Mouse (Mus musculus): ENCODE measurements around the gene Gm20388. TPM values are rescaled to one million over a fixed set of nuclear protein-coding genes. Genes with fewer than 3 reads are reported as not detected.

The Gm20388 gene
- polyA plus RNA-seq, 1 experiment from 2014 or later, result not detected

DNA sequence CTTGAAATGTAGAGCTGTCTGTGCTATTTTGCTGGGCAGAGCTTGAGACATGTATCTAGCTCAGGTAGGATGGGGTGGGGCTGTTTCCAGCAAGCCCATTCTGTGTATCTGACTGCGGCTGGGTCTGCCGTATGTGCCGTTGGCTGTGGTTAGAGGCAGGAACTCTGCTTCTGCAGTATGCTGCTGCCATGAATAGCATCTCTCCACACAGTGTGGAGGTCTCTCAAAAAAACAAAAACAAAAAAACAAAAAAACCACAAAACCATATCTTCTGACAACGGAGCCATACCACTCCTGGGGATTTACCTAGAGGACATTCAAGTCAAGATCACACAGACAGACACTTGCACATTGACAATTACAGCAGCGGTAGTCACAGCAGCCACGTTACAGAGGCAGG lies 4407.2 kb downstream of the Gm20388 start:
- Histone ChIP-seq H3K4me3 (no peak overlapping the region), H3K27ac (peak overlapping the region; percentile 92), H3K9me3 (replicated peaks) (no peaks in the 10 kb centered on the region), H3K4me1 (replicated peaks) (peaks cover 59% of the 10 kb centered on the region), H3K9ac (no peak overlapping the region), H3K27me3 (no peaks in the 10 kb centered on the region), H3K4me2 (no peak overlapping the region), H3K36me3 (no peaks in the 10 kb centered on the region)
- ATAC-seq (replicated peaks; ENCODE audit: insufficient number of reproducible peaks, insufficient read depth, low FRiP score, low read depth), result no peak
- 66% methylated on average over 6 of the region's 6 CpGs for WGBS

DNA sequence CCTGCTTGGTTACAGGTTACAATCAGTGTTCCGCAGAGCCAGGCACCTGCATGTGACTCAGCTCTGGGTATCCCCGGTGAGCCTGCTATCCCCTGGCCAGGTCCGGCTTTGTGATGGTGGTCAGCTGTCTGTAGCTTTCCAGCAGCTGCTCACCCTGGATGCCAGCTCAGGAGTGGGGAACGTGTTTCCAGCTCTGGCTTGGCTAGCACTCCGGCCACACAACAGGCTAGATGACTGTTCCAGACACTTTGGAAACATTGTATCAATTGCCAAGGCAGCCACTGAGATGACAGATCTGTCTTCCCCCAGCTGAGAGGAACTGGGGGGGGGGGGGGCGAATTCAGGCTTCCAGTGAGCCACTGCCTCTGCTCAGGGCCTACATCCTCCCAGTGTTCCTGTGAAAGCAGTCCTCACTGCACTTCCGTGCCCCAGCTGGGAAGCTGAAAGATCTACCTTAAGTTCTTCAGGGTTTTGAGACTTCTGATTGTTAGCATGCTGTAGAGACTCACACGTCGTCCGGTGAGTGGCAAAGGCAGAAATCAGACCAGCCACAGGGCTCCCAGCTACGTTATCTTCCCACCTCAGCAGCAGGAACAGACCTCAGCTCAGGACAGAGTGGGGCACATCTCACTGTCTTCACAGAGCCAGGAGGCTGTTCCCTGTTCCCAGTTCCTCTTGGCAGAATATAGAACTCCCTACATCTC lies 4408.1 kb downstream of the Gm20388 start:
- H3K27ac ChIP-seq, result peak overlapping the region; percentile 11; the same call in 1 of the 2 replicates
- H3K36me3 ChIP-seq, result no peaks in the 10 kb centered on the region; the same call in 1 of the 2 replicates
- H3K4me2 ChIP-seq, result no peak overlapping the region
- H3K9ac ChIP-seq, result no peak overlapping the region
- ATAC-seq (replicated peaks; ENCODE audit: insufficient number of reproducible peaks, insufficient read depth, low FRiP score, low read depth), result 0 out of 2 replicates have a peak, but pooled peaks have one; percentile 9
- WGBS, result 41% methylated on average over 11 of the region's 11 CpGs
- peaks cover 54% of the 10 kb centered on the region for H3K4me1 ChIP-seq (replicated peaks)
- no peak overlapping the region for H3K4me3 ChIP-seq
- H3K9me3 ChIP-seq (replicated peaks), result no peaks in the 10 kb centered on the region
- H3K27me3 ChIP-seq, result no peaks in the 10 kb centered on the region

DNA sequence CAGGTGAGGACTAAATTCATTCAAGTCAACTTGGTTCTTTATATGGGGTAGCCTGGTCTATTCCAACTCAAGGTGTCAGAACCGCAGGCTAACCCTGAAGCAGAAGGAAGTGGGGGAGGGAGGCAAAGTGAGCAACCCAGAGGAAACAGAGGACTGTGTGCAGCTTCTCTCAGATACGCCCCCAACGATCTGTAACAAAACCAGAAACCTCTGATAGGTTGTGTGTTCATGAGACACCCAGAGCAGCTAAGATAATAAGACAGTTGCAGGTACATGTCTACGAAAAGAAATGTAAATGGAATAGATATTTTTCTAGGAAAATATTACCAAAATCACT lies 4408.6 kb downstream of the Gm20388 start:
- 78% methylated on average over 4 of the region's 4 CpGs for WGBS
- H3K27me3 ChIP-seq, result no peaks in the 10 kb centered on the region
- H3K9ac ChIP-seq, result no peak overlapping the region
- H3K4me1 ChIP-seq (replicated peaks), result peaks cover 50% of the 10 kb centered on the region
- no peaks in the 10 kb centered on the region for H3K9me3 ChIP-seq (replicated peaks)
- H3K4me3 ChIP-seq, result no peak overlapping the region
- H3K4me2 ChIP-seq, result no peak overlapping the region
- no peak for ATAC-seq (replicated peaks; ENCODE audit: insufficient number of reproducible peaks, insufficient read depth, low FRiP score, low read depth)
- no peaks in the 10 kb centered on the region; the same call in 1 of the 2 replicates for H3K36me3 ChIP-seq
- H3K27ac ChIP-seq, result no peak overlapping the region; the same call in 1 of the 2 replicates

DNA sequence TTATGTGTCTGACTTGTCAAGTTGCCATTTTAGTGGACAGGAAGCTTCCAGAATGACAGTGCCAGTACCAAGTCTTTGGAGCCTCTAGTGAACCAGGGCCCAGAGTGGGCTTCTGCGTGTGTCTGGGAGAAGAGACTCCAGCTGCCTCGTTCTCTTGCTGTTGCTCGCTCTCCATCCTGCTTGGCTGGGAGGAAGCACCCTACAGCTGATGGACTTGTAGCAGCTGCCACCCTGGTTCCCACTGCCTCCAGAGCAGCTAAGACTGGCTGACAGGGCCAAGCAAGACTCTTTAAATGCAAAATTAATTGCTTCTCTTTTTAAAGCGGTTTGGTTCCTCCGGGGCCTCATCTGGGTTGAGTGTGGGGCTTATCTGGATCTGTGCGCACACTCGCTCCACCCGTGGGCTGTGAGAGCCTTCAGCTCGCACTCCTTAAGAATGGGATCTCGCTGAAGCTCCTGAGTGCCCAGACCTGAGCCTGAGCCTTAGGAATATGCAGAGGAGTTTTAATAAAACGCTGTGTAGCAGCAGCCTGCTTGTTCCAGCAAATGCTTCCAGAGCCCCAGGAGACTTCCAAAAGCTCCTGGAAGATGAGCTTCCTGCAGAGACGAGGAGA lies 4410.7 kb downstream of the Gm20388 start:
- peaks cover 30% of the 10 kb centered on the region for H3K4me1 ChIP-seq (replicated peaks)
- ATAC-seq (replicated peaks; ENCODE audit: insufficient number of reproducible peaks, insufficient read depth, low FRiP score, low read depth), result no peak
- H3K27ac ChIP-seq, result no peak overlapping the region

DNA sequence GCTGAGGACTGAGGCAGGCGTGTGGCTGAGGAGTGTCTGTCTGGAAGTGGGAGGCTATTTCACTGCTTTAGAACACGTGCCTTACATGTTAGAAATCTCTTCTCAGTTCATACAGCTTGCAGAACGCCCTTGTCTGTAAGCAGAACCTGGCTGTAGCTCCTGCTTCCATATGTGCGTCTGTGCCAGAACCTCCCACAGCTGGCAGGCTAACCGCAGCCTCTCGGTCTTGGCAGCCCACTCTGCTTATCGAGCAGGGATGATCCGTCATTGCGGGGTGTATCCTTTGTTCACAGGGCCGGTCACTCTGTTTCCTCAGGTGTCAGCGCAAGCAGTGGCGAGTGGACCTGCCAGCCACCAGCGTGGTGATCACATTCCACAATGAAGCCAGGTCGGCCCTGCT lies 4412.7 kb downstream of the Gm20388 start:
- H3K4me1 ChIP-seq (replicated peaks), result peaks cover 10% of the 10 kb centered on the region
- H3K9ac ChIP-seq, result no peak overlapping the region
- WGBS, result 82% methylated on average over 14 of the region's 14 CpGs
- no peak overlapping the region for H3K4me3 ChIP-seq
- H3K27ac ChIP-seq, result no peak overlapping the region
- no peaks in the 10 kb centered on the region for H3K27me3 ChIP-seq
- no peak overlapping the region for H3K4me2 ChIP-seq
- H3K9me3 ChIP-seq (replicated peaks), result no peaks in the 10 kb centered on the region
- H3K36me3 ChIP-seq, result peaks cover 14% of the 10 kb centered on the region; the same call in 1 of the 2 replicates
- ATAC-seq (replicated peaks; ENCODE audit: insufficient number of reproducible peaks, insufficient read depth, low FRiP score, low read depth), result no peak

More for the DNA sequence above, 4410.7 kb downstream of the Gm20388 start:
- no peak overlapping the region for H3K4me2 ChIP-seq
- H3K27me3 ChIP-seq, result no peaks in the 10 kb centered on the region
- H3K4me3 ChIP-seq, result no peak overlapping the region
- H3K36me3 ChIP-seq, result peaks cover 8% of the 10 kb centered on the region; the same call in 1 of the 2 replicates
- 57% methylated on average over 12 of the region's 12 CpGs for WGBS
- H3K9ac ChIP-seq, result no peak overlapping the region
- H3K9me3 ChIP-seq (replicated peaks), result no peaks in the 10 kb centered on the region

DNA sequence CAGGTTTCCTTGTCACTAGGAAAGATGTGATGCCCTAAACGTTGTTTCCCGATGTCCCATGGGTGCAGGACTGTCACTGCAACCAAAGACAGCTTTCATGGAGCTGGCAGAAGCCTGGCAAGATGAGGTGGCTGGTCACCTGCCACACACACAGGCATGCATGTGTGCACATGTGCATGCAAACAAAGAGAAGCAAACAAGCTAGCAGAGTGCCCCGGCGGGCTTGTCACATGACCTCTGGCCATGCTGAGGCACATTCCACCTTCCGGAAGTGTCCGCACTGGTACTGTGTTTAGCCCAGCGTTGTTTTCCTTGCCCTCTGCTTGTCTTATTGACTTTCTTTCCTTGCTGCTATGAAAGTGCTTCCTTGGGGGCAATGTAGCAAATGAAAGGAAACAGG lies 4417.6 kb downstream of the Gm20388 start:
- no peak for ATAC-seq (replicated peaks; ENCODE audit: insufficient number of reproducible peaks, insufficient read depth, low FRiP score, low read depth)
- Histone ChIP-seq H3K27me3 (no peaks in the 10 kb centered on the region), H3K9me3 (replicated peaks) (no peaks in the 10 kb centered on the region), H3K4me2 (no peak overlapping the region), H3K36me3 (peaks cover 30% of the 10 kb centered on the region; the same call in 1 of the 2 replicates), H3K27ac (no peak overlapping the region), H3K4me3 (no peak overlapping the region), H3K9ac (no peak overlapping the region), H3K4me1 (replicated peaks) (0 out of 2 replicates have a peak, but pooled peaks cover 5% of the 10 kb centered on the region)
- 77% methylated on average over 7 of the region's 7 CpGs for WGBS

DNA sequence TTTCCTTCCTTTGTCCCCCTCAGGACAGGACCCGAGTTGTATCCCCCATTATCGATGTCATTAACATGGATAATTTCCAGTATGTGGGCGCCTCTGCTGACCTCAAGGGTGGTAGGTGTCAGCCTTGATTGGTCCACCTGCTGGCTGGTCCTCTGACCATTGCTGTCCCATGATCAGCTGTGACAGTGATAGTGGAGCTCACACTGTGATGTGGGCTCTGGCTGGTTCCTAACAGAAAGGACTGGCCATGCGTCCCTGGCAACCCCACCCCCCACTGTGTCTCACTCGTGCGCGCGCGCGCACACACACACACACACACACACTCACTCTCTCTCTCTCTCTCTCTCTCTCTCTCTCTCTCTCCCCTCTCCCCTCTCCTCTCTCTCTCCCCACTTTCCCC lies 4419.0 kb downstream of the Gm20388 start:
- Histone ChIP-seq H3K27ac (no peak overlapping the region), H3K4me2 (no peak overlapping the region), H3K4me1 (replicated peaks) (0 out of 2 replicates have a peak, but pooled peaks cover 5% of the 10 kb centered on the region), H3K27me3 (no peaks in the 10 kb centered on the region), H3K36me3 (peaks cover 40% of the 10 kb centered on the region; the same call in 1 of the 2 replicates), H3K9ac (no peak overlapping the region), H3K4me3 (no peak overlapping the region), H3K9me3 (replicated peaks) (no peaks in the 10 kb centered on the region)
- WGBS, result 86% methylated on average over 10 of the region's 10 CpGs
- ATAC-seq (replicated peaks; ENCODE audit: insufficient number of reproducible peaks, insufficient read depth, low FRiP score, low read depth), result no peak

DNA sequence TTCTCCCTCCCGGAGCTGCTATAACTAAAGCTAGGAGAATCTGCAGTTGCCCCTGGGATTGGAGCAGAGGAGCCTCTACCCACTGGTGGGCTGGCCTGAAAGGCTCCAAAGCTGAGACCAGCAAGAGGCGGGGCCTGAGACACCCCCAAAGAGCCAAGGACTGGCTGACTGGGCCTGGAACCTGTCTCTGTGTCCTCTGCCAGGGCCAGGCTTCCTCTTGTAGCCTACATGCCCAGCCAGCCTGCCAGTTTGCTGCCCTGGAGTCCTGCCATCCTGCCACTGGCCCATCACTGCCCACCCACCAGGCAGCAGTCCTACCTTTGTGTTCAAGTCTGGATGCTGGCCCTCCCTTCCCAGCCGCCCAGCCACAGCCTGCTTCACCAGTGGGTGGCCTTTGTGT lies 4419.8 kb downstream of the Gm20388 start:
- no peak overlapping the region for H3K4me2 ChIP-seq
- no peak overlapping the region for H3K9ac ChIP-seq
- no peak overlapping the region for H3K4me3 ChIP-seq
- 92% methylated on average over 2 of the region's 3 CpGs for WGBS
- 0 out of 2 replicates have a peak, but pooled peaks cover 5% of the 10 kb centered on the region for H3K4me1 ChIP-seq (replicated peaks)
- no peak for ATAC-seq (replicated peaks; ENCODE audit: insufficient number of reproducible peaks, insufficient read depth, low FRiP score, low read depth)
- no peaks in the 10 kb centered on the region for H3K27me3 ChIP-seq
- H3K9me3 ChIP-seq (replicated peaks), result no peaks in the 10 kb centered on the region
- no peak overlapping the region for H3K27ac ChIP-seq
- peaks cover 47% of the 10 kb centered on the region; the same call in 1 of the 2 replicates for H3K36me3 ChIP-seq

DNA sequence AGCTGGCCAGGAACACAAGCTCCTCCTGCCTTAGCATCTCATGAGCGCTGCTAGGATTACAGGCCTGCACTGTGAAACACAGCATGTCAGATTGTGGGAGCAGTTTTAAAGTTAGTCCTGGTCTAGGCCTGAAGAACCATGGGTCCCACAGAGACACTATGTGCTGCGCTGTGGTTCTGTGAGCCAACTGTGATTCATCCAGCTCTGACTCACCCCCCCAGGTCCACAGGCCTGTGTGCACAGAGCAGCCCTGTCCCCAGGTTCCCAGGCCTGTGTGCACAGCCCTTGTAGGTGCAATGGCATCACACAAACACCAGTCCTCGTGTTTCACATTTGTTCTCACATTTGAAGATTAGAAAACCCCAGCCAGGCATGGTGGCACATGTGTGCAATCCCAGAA lies 4420.5 kb downstream of the Gm20388 start:
- Histone ChIP-seq H3K4me3 (no peak overlapping the region), H3K9ac (no peak overlapping the region), H3K4me1 (replicated peaks) (0 out of 2 replicates have a peak, but pooled peaks cover 5% of the 10 kb centered on the region), H3K4me2 (no peak overlapping the region), H3K27me3 (no peaks in the 10 kb centered on the region), H3K27ac (no peak overlapping the region), H3K36me3 (peaks cover 47% of the 10 kb centered on the region), H3K9me3 (replicated peaks) (no peaks in the 10 kb centered on the region)
- no peak for ATAC-seq (replicated peaks; ENCODE audit: insufficient number of reproducible peaks, insufficient read depth, low FRiP score, low read depth)
- 92% methylated on average over 3 of the region's 3 CpGs for WGBS

DNA sequence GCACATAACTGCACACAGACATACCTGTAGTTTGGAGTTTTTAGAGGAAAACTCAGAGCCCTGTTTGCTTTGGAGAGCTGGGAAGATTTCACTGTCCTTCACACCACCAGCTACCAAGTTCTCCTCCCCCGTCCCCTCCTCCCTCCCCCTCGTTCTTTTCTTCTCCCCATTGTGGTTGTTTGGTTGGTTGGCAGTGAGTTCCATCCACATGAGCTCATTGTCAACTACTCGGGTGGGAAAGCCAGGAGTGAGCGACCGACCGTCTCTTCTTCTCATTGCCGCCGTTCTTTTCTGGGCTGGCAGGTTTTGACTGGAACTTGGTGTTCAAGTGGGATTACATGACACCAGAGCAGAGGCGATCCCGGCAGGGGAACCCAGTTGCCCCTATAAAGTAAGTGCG lies 4421.1 kb downstream of the Gm20388 start:
- no peaks in the 10 kb centered on the region for H3K9me3 ChIP-seq (replicated peaks)
- H3K27ac ChIP-seq, result no peak overlapping the region
- H3K4me2 ChIP-seq, result no peak overlapping the region
- WGBS, result 61% methylated on average over 11 of the region's 11 CpGs
- ATAC-seq (replicated peaks; ENCODE audit: insufficient number of reproducible peaks, insufficient read depth, low FRiP score, low read depth), result no peak
- peaks cover 53% of the 10 kb centered on the region for H3K36me3 ChIP-seq
- H3K4me3 ChIP-seq, result no peak overlapping the region
- H3K27me3 ChIP-seq, result no peaks in the 10 kb centered on the region
- no peak overlapping the region for H3K9ac ChIP-seq
- 0 out of 2 replicates have a peak, but pooled peaks cover 5% of the 10 kb centered on the region for H3K4me1 ChIP-seq (replicated peaks)

DNA sequence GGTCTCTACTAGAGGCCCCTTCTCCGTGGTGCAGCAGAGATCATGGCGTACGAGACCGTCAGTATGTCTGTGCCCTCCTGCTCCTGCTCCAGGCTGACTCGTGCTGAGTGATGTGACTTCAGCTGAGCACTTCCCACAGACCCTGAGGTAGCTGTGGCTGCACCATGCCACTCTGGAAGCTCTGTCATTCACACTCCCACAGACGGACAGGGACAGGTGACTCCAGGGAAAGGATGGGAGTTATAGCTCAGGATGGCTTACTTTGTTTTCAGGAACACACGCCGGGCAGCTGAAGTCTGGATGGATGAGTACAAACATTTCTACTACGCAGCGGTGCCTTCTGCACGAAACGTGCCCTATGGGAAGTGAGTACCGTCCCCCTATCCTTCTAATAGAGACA lies 4425.7 kb downstream of the Gm20388 start:
- peaks cover 75% of the 10 kb centered on the region for H3K36me3 ChIP-seq

More for the DNA sequence above, 4425.7 kb downstream of the Gm20388 start:
- Histone ChIP-seq H3K4me1 (replicated peaks) (no peaks in the 10 kb centered on the region), H3K9ac (no peak overlapping the region), H3K27ac (no peak overlapping the region), H3K4me3 (no peak overlapping the region), H3K4me2 (no peak overlapping the region), H3K27me3 (no peaks in the 10 kb centered on the region), H3K9me3 (replicated peaks) (no peaks in the 10 kb centered on the region)
- WGBS, result 91% methylated on average over 13 of the region's 13 CpGs
- no peak for ATAC-seq (replicated peaks; ENCODE audit: insufficient number of reproducible peaks, insufficient read depth, low FRiP score, low read depth)
